ENCODE assay signal across 25 mouse cellular contexts in genomic region chr14:78912076-78912475, GRCm38 (mm10).
"Had no signal": no experiment of that assay in that cellular context is flagged by ENCODE, and none has a peak within 500 bp of the region (broad histone marks: within the 10 kb centered on the region; RNA-seq: fewer than 3 reads in every experiment).

No protein-coding gene starts in this region.

- H3K27ac ChIP-seq: left cerebral cortex, adult 2 months; limb, embryonic 13.5 days; liver, embryonic 12.5 days; liver, embryonic 15.5 days; lung, embryonic 15.5 days; midbrain, embryonic 10.5 days; midbrain, embryonic 13.5 days; neural tube, embryonic 13.5 days; stomach, embryonic 15.5 days had no signal

- H3K4me1 ChIP-seq: liver, embryonic 12.5 days; liver, embryonic 15.5 days; lung, embryonic 15.5 days; midbrain, embryonic 10.5 days; midbrain, embryonic 13.5 days; neural tube, embryonic 13.5 days; stomach, embryonic 15.5 days had no signal

- H3K9me3 ChIP-seq: limb, embryonic 13.5 days; liver, embryonic 12.5 days; liver, embryonic 15.5 days; lung, embryonic 15.5 days; megakaryocyte, embryonic 14.5 days; midbrain, embryonic 10.5 days; midbrain, embryonic 13.5 days; neural tube, embryonic 13.5 days; stomach, embryonic 15.5 days had no signal

- DNase-seq: kidney, adult 8-10 months; kidney, postnatal 36 days; layer of hippocampus, postnatal 36 days; liver; lung, adult 18-20 months; lung, postnatal 10 days; lung, postnatal 36 days; right cerebral cortex, adult 18-20 months; right cerebral cortex, postnatal 14 days; right cerebral cortex, postnatal 4 days; spleen, adult 18-20 months; thymus, postnatal 25 days had no signal

- H3K4me2 ChIP-seq: limb, embryonic 13.5 days; liver, embryonic 12.5 days; liver, embryonic 15.5 days; lung, embryonic 15.5 days; midbrain, embryonic 13.5 days; neural tube, embryonic 13.5 days; stomach, embryonic 15.5 days had no signal

- H3K4me3 ChIP-seq: left cerebral cortex, adult 2 months; limb, embryonic 13.5 days; liver, embryonic 12.5 days; liver, embryonic 15.5 days; lung, embryonic 15.5 days; megakaryocyte, embryonic 14.5 days; midbrain, embryonic 10.5 days; midbrain, embryonic 13.5 days; myocyte; neural tube, embryonic 13.5 days; stomach, embryonic 15.5 days had no signal

- H3K9ac ChIP-seq: limb, embryonic 13.5 days; liver, embryonic 12.5 days; liver, embryonic 15.5 days; lung, embryonic 15.5 days; midbrain, embryonic 13.5 days; neural tube, embryonic 13.5 days; stomach, embryonic 15.5 days had no signal

- ATAC-seq: intestine, postnatal 0 days; liver, embryonic 12.5 days; midbrain, embryonic 13.5 days; midbrain, embryonic 16.5 days had no signal

- H3K27me3 ChIP-seq: limb, embryonic 13.5 days; liver, embryonic 12.5 days; liver, embryonic 15.5 days; lung, embryonic 15.5 days; megakaryocyte, embryonic 14.5 days; midbrain, embryonic 13.5 days; neural tube, embryonic 13.5 days; stomach, embryonic 15.5 days had no signal

- H3K36me3 ChIP-seq: lung, embryonic 15.5 days; midbrain, embryonic 10.5 days; midbrain, embryonic 13.5 days; neural tube, embryonic 13.5 days; stomach, embryonic 15.5 days had no signal
